Mouse (Mus musculus): ENCODE data around the gene Csrp1. TPM values are rescaled to one million over a fixed set of nuclear protein-coding genes. Genes with fewer than 3 reads are reported as not detected.

The Csrp1 gene
- total and polyA plus RNA-seq, 2 experiments from 2014 or later: 21.6 to 64.3 TPM

GRCm38 (mm10) chr1:135730296-135730695 is 10.4 kb downstream of the Csrp1 start:
- 0 out of 2 replicates have a peak overlapping the region, but pooled peaks have one; percentile 9 for H3K4me2 ChIP-seq (ENCODE audit: low read depth, low read length, poor library complexity, severe bottlenecking)

GRCm38 (mm10) chr1:135731393-135731792 is 11.5 kb downstream of the Csrp1 start:
- ATAC-seq (ENCODE audit: low FRiP score) (no peak), DNase-seq (ENCODE audit: low spot score) (no peak)
- H3K36me3 ChIP-seq (ENCODE audit: insufficient read depth, low read length): no peaks in the 10 kb centered on the region
- no peaks in the 10 kb centered on the region for H3K9me3 ChIP-seq (ENCODE audit: low read length)
- no peak overlapping the region for H3K4me2 ChIP-seq (ENCODE audit: low read depth, low read length, poor library complexity, severe bottlenecking)
- H3K9ac ChIP-seq (replicated peaks; ENCODE audit: low read length, poor library complexity, severe bottlenecking): no peak overlapping the region
- 77% methylated on average over 7 of the region's 7 CpGs for WGBS
- H3K4me3 ChIP-seq (ENCODE audit: low read depth, low read length): no peak overlapping the region
- H3K27ac ChIP-seq (ENCODE audit: low read depth, low read length): no peak overlapping the region
- no peak for TF ChIP-seq CTCF (IDR thresholded peaks at IDR 0.05)
- H3K27me3 ChIP-seq (ENCODE audit: insufficient read depth, low read length): no peaks in the 10 kb centered on the region
- H3K4me1 ChIP-seq (ENCODE audit: insufficient read depth, low read length): no peaks in the 10 kb centered on the region

More at GRCm38 (mm10) chr1:135730296-135730695, 10.4 kb downstream of the Csrp1 start:
- Histone ChIP-seq H3K4me1 (ENCODE audit: insufficient read depth, low read length) (no peaks in the 10 kb centered on the region), H3K4me3 (ENCODE audit: low read depth, low read length) (no peak overlapping the region), H3K27me3 (ENCODE audit: insufficient read depth, low read length) (no peaks in the 10 kb centered on the region), H3K36me3 (ENCODE audit: insufficient read depth, low read length) (no peaks in the 10 kb centered on the region), H3K27ac (ENCODE audit: low read depth, low read length) (no peak overlapping the region), H3K9me3 (ENCODE audit: low read length) (no peaks in the 10 kb centered on the region), H3K9ac (replicated peaks; ENCODE audit: low read length, poor library complexity, severe bottlenecking) (no peak overlapping the region)
- no peak for ATAC-seq (ENCODE audit: low FRiP score)
- TF ChIP-seq CTCF (IDR thresholded peaks at IDR 0.05): no peak
- WGBS: 63% methylated on average over 3 of the region's 3 CpGs
- DNase-seq (ENCODE audit: low spot score): no peak

GRCm38 (mm10) chr1:135731897-135732684 is 12.2 kb downstream of the Csrp1 start:
- Histone ChIP-seq H3K27me3 (ENCODE audit: insufficient read depth, low read length) (no peaks in the 10 kb centered on the region), H3K9me3 (ENCODE audit: low read length) (no peaks in the 10 kb centered on the region), H3K4me1 (ENCODE audit: insufficient read depth, low read length) (no peaks in the 10 kb centered on the region), H3K36me3 (ENCODE audit: insufficient read depth, low read length) (no peaks in the 10 kb centered on the region), H3K27ac (ENCODE audit: low read depth, low read length) (no peak overlapping the region), H3K4me2 (ENCODE audit: low read depth, low read length, poor library complexity, severe bottlenecking) (no peak overlapping the region), H3K4me3 (ENCODE audit: low read depth, low read length) (no peak overlapping the region), H3K9ac (replicated peaks; ENCODE audit: low read length, poor library complexity, severe bottlenecking) (no peak overlapping the region)
- 42% methylated on average over 11 of the region's 11 CpGs for WGBS
- no peak for ATAC-seq (ENCODE audit: low FRiP score)
- TF ChIP-seq CTCF (IDR thresholded peaks at IDR 0.05): no peak
- peak; percentile 28 for DNase-seq (ENCODE audit: low spot score)

- Histone ChIP-seq H3K9ac (replicated peaks; ENCODE audit: low read length, poor library complexity, severe bottlenecking) (no peak overlapping the region), H3K4me2 (ENCODE audit: low read depth, low read length, poor library complexity, severe bottlenecking) (no peak overlapping the region), H3K4me3 (ENCODE audit: low read depth, low read length) (no peak overlapping the region), H3K36me3 (ENCODE audit: insufficient read depth, low read length) (no peaks in the 10 kb centered on the region), H3K27ac (ENCODE audit: low read depth, low read length) (peak overlapping the region; percentile 32; the same call in 1 of the 2 replicates), H3K9me3 (ENCODE audit: low read length) (no peaks in the 10 kb centered on the region), H3K27me3 (ENCODE audit: insufficient read depth, low read length) (no peaks in the 10 kb centered on the region), H3K4me1 (ENCODE audit: insufficient read depth, low read length) (no peaks in the 10 kb centered on the region)
- 39% methylated on average over 5 of the region's 7 CpGs for WGBS
- TF ChIP-seq CTCF (IDR thresholded peaks at IDR 0.05): no peak
- ATAC-seq (ENCODE audit: low FRiP score) (peak; percentile 79), DNase-seq (ENCODE audit: low spot score) (peak; percentile 80)
These were observed 14.5 kb downstream of the Csrp1 start for GRCm38 (mm10) chr1:135734225-135734937.

GRCm38 (mm10) chr1:135735460-135735859 is 15.6 kb downstream of the Csrp1 start:
- ATAC-seq (ENCODE audit: low FRiP score) (no peak), DNase-seq (ENCODE audit: low spot score) (no peak)
- Histone ChIP-seq H3K4me1 (ENCODE audit: insufficient read depth, low read length) (no peaks in the 10 kb centered on the region), H3K4me2 (ENCODE audit: low read depth, low read length, poor library complexity, severe bottlenecking) (no peak overlapping the region), H3K27ac (ENCODE audit: low read depth, low read length) (no peak overlapping the region), H3K9ac (replicated peaks; ENCODE audit: low read length, poor library complexity, severe bottlenecking) (no peak overlapping the region), H3K36me3 (ENCODE audit: insufficient read depth, low read length) (no peaks in the 10 kb centered on the region), H3K27me3 (ENCODE audit: insufficient read depth, low read length) (no peaks in the 10 kb centered on the region), H3K4me3 (ENCODE audit: low read depth, low read length) (no peak overlapping the region), H3K9me3 (ENCODE audit: low read length) (no peaks in the 10 kb centered on the region)
- 40% methylated on average over 6 of the region's 6 CpGs for WGBS
- no peak for TF ChIP-seq CTCF (IDR thresholded peaks at IDR 0.05)

- Histone ChIP-seq H3K9ac (replicated peaks; ENCODE audit: low read length, poor library complexity, severe bottlenecking) (no peak overlapping the region), H3K36me3 (ENCODE audit: insufficient read depth, low read length) (no peaks in the 10 kb centered on the region), H3K4me2 (ENCODE audit: low read depth, low read length, poor library complexity, severe bottlenecking) (no peak overlapping the region), H3K27ac (ENCODE audit: low read depth, low read length) (no peak overlapping the region), H3K9me3 (ENCODE audit: low read length) (no peaks in the 10 kb centered on the region), H3K4me3 (ENCODE audit: low read depth, low read length) (no peak overlapping the region), H3K4me1 (ENCODE audit: insufficient read depth, low read length) (no peaks in the 10 kb centered on the region), H3K27me3 (ENCODE audit: insufficient read depth, low read length) (no peaks in the 10 kb centered on the region; the same call in 1 of the 2 replicates)
- WGBS: 89% methylated on average over 7 of the region's 7 CpGs
- TF ChIP-seq CTCF (IDR thresholded peaks at IDR 0.05): no peak
- ATAC-seq (ENCODE audit: low FRiP score) (no peak), DNase-seq (ENCODE audit: low spot score) (no peak)
These were observed 25.1 kb downstream of the Csrp1 start for GRCm38 (mm10) chr1:135744987-135745386.

All from midbrain, postnatal 0 days (tissue).